Mouse (Mus musculus) neural tube, embryonic 11.5 days (tissue): ENCODE data around the gene Cbr3. TPM values are rescaled to one million over a fixed set of nuclear protein-coding genes. Genes with fewer than 3 reads are reported as not detected.
"Not testable (repeated sequence)": the region's sequence is repeated elsewhere in the genome, so short reads cannot be mapped to it uniquely, and the experiment has no call there.

Experiments
- ATAC-seq: fragments of 200-750 bp; cut with Nextera tagmentation; 2 replicates; pipeline ENCODE4 v1.8.0; 2017; ENCODE audit warnings: moderate number of reproducible peaks, mild to moderate bottlenecking, moderate TSS enrichment, moderate library complexity; ENCODE audit not compliant: insufficient read depth, low FRiP score, low TSS enrichment
- DNase-seq: peaks from one replicate; pipeline ENCODE4 v3.0.0-alpha.2; 2015; ENCODE audit warnings: low spot score
- H3K27ac ChIP-seq: fragments of 300-500 bp; sonication (generic); 2 replicates; pipeline ENCODE4 v1.5.1; 2014; ENCODE audit warnings: low read depth, mild to moderate bottlenecking, low read length
- H3K27me3 ChIP-seq: fragments of 300-500 bp; sonication (generic); 2 replicates; pipeline ENCODE4 v1.6.1; 2014; ENCODE audit warnings: mild to moderate bottlenecking, low read length, mixed read lengths; ENCODE audit not compliant: control insufficient read depth, insufficient read depth
- H3K36me3 ChIP-seq: fragments of 300-500 bp; sonication (generic); 2 replicates; pipeline ENCODE4 v1.6.1; 2014; ENCODE audit warnings: mild to moderate bottlenecking, low read length, moderate library complexity, mixed read lengths; ENCODE audit not compliant: control insufficient read depth, insufficient read depth
- H3K4me1 ChIP-seq: fragments of 300-500 bp; sonication (generic); 2 replicates; pipeline ENCODE4 v1.6.1; 2014; ENCODE audit warnings: low read length, mixed read lengths; ENCODE audit not compliant: control insufficient read depth, insufficient read depth
- H3K4me2 ChIP-seq: fragments of 300-500 bp; sonication (generic); 2 replicates; pipeline ENCODE4 v1.6.1; 2014; ENCODE audit warnings: low read depth, mild to moderate bottlenecking, moderate library complexity
- H3K4me3 ChIP-seq: fragments of 300-500 bp; sonication (generic); 2 replicates; pipeline ENCODE4 v1.5.1; 2014; ENCODE audit warnings: low read depth, low read length
- H3K9ac ChIP-seq: fragments of 300-500 bp; sonication (generic); 2 replicates; pipeline ENCODE4 v1.6.1; 2014; ENCODE audit warnings: mild to moderate bottlenecking, low read length
- H3K9me3 ChIP-seq: fragments of 300-500 bp; sonication (generic); 2 replicates; pipeline ENCODE4 v1.6.1; 2016; ENCODE audit warnings: low read length; ENCODE audit not compliant: control insufficient read depth
- WGBS: fragments of 180-500 bp; shearing (Covaris S2); extraction: QIAGEN DNeasy Blood & Tissue Kit; methylation state at CpG from one replicate; pipeline ENCODE4 v1.1.7; 2014; 5-methylcytosine and 5-hydroxymethylcytosine counted together
- polyA plus RNA-seq: library from polyadenylated mRNA; unstranded; fragments of >200 nt; fragmentation: Nextera tagmentation; extraction: Ambion mirVana; gene quantifications from 2 replicates; pipeline ENCODE4 v1.2.1, GENCODE M21; 2014

The Cbr3 gene
- polyA plus RNA-seq, 1 experiment from 2014 or later: 1.7 TPM

DNA sequence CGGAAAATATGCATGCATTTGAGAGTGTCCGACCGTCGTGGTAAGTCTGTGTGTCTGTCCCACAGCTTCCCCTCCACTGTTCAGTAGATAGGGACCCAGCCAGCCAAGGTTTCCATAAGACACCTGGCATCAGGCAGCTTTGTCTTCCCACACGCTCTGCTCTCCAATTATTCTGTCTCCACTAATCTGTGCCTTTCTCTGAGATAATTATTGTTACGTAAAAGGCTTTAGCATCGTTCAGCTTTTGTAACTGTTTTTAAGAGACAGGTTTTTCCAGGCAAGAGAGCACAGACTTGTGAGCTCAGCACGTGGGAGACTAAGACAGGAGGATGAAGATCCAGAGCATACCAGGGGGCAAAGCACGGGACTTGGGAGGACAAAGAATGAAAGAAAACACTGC, 3.9 kb upstream of the Cbr3 start:
- H3K27me3 ChIP-seq: peaks cover 27% of the 10 kb centered on the region
- no peak overlapping the region for H3K4me2 ChIP-seq
- no peaks in the 10 kb centered on the region for H3K9me3 ChIP-seq
- H3K27ac ChIP-seq: no peak overlapping the region
- no peak overlapping the region for H3K4me3 ChIP-seq
- no peak for ATAC-seq
- H3K36me3 ChIP-seq: no peaks in the 10 kb centered on the region
- no peak for DNase-seq
- WGBS: 70% methylated on average over 9 of the region's 9 CpGs
- no peak overlapping the region for H3K9ac ChIP-seq
- peaks cover 7% of the 10 kb centered on the region for H3K4me1 ChIP-seq

DNA sequence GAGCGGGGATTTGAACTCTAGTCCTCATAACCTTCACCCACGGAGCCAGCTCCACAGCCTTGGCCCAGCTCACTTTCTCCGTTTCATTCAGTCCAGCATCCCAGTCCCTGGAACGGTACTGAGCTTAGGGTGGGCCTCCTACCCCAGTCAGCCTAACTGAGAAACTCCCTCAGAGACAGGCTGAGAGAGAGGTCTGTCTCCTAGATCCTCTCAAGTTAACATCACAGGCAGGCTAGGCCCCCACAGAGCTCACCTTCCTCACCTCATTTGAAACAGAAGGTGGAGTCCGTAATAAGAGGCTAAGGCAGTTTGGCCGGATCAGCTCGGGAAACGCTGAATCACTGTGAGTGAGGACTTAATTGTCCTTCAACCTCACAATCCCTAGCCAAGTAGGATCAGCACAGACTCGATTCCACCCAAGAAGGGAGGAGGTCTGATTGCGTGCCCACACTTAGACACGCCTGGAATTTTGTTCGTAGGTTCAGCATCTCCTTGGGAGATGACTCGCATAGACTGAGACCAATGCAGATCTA, 793 bp upstream of the Cbr3 start:
- H3K36me3 ChIP-seq: no peaks in the 10 kb centered on the region
- no peak overlapping the region for H3K27ac ChIP-seq
- peaks cover 39% of the 10 kb centered on the region for H3K27me3 ChIP-seq
- WGBS: 25% methylated on average over 13 of the region's 13 CpGs
- peak overlapping the region; percentile 38; the same call in 1 of the 2 replicates for H3K4me3 ChIP-seq
- peak overlapping the region; percentile 75 for H3K4me2 ChIP-seq
- ATAC-seq (no peak; the same call in 1 of the 2 replicates), DNase-seq (no peak)
- H3K9me3 ChIP-seq: no peaks in the 10 kb centered on the region
- H3K9ac ChIP-seq: no peak overlapping the region
- peaks cover 7% of the 10 kb centered on the region for H3K4me1 ChIP-seq

DNA sequence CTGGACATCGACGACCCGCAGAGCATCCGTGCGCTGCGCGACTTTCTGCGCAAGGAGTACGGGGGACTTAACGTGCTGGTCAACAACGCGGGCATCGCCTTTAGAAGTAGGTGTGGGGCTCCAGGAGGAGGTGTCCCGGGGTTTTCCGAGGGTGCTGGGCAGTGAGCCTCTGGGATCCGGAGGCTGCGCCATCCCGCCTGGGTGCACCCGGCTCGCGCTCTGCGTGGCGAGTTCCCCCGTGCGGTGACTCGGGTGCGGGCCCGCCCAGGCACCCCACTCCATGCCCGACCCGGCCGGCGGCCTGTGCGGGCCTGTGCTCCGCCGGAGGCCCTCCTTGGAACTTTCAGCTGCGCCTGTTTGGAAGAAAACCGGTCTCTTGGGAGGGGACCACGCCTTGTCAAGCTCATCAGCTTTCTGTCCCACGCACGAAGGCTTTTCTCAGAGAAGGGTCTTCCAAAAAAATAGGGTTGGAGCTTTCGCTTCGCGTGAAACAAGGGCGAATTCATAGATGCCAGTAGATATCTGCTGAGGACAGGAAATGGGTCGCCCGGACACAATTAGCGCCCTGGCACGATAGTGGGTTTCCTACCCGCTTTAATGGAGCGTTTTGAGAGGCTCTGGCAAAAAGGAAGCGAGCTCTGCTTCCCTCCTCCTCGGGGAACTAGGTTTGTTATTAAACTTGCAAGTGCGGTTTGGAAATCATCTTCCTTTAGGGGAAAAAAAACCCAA, 657 bp downstream of the Cbr3 start:
- H3K36me3 ChIP-seq: no peaks in the 10 kb centered on the region
- DNase-seq: peak; percentile 33
- H3K27ac ChIP-seq: no peak overlapping the region
- H3K4me3 ChIP-seq: peak overlapping the region; percentile 38
- H3K4me1 ChIP-seq: peaks cover 7% of the 10 kb centered on the region
- H3K4me2 ChIP-seq: peak overlapping the region; percentile 75
- no peak; the same call in 1 of the 2 replicates for ATAC-seq
- whole genome bisulfite sequencing: under 1% methylated on average over 53 of the region's 53 CpGs
- no peaks in the 10 kb centered on the region for H3K9me3 ChIP-seq
- peak overlapping the region; percentile 28 for H3K9ac ChIP-seq
- H3K27me3 ChIP-seq: peaks cover 39% of the 10 kb centered on the region

DNA sequence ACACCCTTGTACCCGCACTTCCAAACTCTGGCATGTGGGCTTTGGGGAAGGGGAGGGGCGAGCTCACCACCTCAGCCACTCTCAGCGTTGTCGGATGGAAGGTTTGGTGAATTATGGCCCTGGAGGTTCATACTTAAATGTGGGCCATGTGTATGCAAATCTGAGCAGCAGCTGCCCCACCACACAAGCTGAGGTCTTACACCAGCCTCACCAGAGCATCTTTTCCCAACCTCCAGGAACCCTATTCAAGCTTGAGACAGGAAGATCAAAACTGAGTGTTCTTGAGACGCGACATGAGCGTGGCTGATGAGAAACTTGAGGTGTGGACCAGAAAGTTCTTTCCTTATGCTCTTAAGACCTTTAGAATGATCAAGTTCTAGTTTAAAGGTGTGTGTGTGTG, 1.4 kb downstream of the Cbr3 start:
- Histone ChIP-seq H3K4me1 (peaks cover 7% of the 10 kb centered on the region), H3K27ac (no peak overlapping the region), H3K36me3 (no peaks in the 10 kb centered on the region), H3K4me2 (no peak overlapping the region), H3K9ac (no peak overlapping the region), H3K9me3 (no peaks in the 10 kb centered on the region), H3K27me3 (peaks cover 39% of the 10 kb centered on the region), H3K4me3 (no peak overlapping the region)
- ATAC-seq (no peak), DNase-seq (no peak)
- WGBS: 31% methylated on average over 7 of the region's 7 CpGs

DNA sequence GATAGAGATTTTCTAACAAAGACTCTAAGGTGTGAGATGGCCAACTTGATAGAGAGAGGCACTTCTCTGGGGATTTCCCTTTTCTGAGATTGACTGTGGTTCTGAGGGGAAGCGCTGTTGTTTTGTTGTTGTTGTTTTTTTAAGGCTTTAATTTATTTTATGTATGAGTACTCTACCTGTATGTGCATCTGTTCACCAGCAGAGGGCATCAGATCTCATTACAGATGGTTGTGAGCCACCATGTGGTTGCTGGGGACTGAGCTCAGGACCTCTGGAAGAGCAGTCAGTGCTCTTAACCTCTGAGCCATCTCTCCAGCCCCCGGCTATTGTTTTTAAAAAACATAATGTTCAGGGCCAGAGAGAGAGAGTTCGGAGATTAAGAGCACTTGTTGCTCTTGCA, 2.8 kb downstream of the Cbr3 start:
- H3K4me3 ChIP-seq, ATAC-seq, H3K9ac ChIP-seq, H3K9me3 ChIP-seq, DNase-seq, H3K4me1 ChIP-seq, H3K27ac ChIP-seq, H3K4me2 ChIP-seq, H3K36me3 ChIP-seq: not testable (repeated sequence)
- WGBS: 89% methylated on average over 3 of the region's 3 CpGs
- peaks cover 39% of the 10 kb centered on the region for H3K27me3 ChIP-seq

DNA sequence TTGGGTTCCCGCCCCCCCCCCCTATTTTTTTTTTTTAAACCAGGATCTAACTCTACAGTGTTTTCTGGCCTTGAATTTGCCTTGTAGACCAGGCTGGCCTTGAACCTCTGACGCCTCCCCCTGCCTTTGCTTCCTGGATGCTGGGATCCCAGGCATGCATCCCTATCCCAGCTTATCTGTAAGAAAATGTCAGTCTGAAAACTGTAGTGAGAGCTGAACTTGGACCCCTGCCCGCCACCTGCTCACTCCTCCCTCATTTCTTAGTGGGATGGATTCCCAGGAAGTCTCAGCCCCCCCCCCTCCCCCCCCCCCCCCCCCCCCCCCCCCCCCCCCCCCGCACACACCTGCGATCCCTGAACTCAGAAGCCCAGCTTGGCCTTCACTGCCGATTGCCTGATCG, 3.4 kb downstream of the Cbr3 start:
- peaks cover 7% of the 10 kb centered on the region for H3K4me1 ChIP-seq
- 87% methylated on average over 4 of the region's 7 CpGs for WGBS
- no peak overlapping the region for H3K4me2 ChIP-seq
- H3K27me3 ChIP-seq: peaks cover 36% of the 10 kb centered on the region
- no peak overlapping the region for H3K4me3 ChIP-seq
- H3K9me3 ChIP-seq: no peaks in the 10 kb centered on the region
- ATAC-seq (no peak), DNase-seq (no peak)
- no peaks in the 10 kb centered on the region for H3K36me3 ChIP-seq
- no peak overlapping the region for H3K9ac ChIP-seq
- no peak overlapping the region for H3K27ac ChIP-seq

DNA sequence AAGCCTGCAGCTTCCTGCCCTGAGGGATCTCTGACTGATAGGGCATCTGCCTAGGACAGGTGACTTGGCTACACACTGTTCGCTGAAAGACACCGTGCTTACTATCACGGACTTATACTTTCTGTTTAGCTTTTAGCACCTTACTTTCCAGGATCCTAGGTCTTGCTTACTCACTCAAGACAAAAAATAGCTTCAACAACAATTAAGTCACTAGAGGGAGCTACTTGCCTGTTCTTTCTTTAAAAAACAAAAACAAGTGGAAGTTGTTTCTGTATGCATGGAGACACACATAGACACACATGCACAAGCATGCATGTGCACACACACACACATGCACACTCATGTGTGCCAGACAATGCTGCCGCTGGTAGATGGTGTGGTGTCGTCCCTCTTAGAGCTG, 3.9 kb downstream of the Cbr3 start:
- DNase-seq (no peak), ATAC-seq (no peak)
- no peaks in the 10 kb centered on the region for H3K36me3 ChIP-seq
- no peak overlapping the region for H3K4me3 ChIP-seq
- no peaks in the 10 kb centered on the region for H3K9me3 ChIP-seq
- WGBS: 40% methylated on average over 5 of the region's 5 CpGs
- no peak overlapping the region for H3K9ac ChIP-seq
- peaks cover 33% of the 10 kb centered on the region for H3K27me3 ChIP-seq
- H3K4me1 ChIP-seq: peaks cover 7% of the 10 kb centered on the region
- no peak overlapping the region for H3K4me2 ChIP-seq
- H3K27ac ChIP-seq: no peak overlapping the region

DNA sequence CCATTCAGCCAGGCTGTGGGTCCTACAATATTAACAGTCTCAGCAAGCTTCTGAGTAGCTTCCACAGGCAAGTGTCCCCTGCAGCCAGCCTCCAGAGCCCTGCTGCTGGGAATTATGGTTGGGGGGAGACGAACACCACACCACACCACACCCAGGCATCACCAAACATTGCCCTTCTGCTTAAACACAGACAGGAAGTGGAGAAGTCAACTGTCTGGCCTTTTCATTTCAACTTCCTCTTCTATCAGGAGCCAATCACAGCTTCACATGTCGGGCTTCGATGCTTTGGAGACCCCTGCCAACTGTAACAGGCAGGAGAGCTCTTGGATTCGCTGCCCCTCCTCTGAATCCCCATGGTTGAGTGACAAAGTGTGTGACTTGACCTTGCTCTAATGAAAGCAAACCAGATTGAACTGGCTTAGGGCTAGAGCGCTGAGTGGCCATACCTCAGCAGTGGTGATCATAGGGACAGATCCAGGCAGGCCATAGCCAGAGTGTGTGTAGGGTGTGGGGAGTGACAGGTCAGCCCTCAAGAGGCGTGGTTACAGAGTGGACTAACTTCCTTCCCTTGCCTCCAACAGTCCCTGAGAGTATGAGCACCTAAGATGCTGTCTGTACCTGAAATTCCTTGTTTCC, 8.3 kb downstream of the Cbr3 start:
- no peak for ATAC-seq
- no peaks in the 10 kb centered on the region for H3K27me3 ChIP-seq
- 87% methylated on average over 6 of the region's 6 CpGs for whole genome bisulfite sequencing
- H3K9ac ChIP-seq: no peak overlapping the region
- no peaks in the 10 kb centered on the region for H3K36me3 ChIP-seq
- no peaks in the 10 kb centered on the region for H3K9me3 ChIP-seq
- no peaks in the 10 kb centered on the region for H3K4me1 ChIP-seq
- no peak overlapping the region for H3K27ac ChIP-seq
- no peak overlapping the region for H3K4me2 ChIP-seq
- no peak overlapping the region for H3K4me3 ChIP-seq
- DNase-seq: no peak

DNA sequence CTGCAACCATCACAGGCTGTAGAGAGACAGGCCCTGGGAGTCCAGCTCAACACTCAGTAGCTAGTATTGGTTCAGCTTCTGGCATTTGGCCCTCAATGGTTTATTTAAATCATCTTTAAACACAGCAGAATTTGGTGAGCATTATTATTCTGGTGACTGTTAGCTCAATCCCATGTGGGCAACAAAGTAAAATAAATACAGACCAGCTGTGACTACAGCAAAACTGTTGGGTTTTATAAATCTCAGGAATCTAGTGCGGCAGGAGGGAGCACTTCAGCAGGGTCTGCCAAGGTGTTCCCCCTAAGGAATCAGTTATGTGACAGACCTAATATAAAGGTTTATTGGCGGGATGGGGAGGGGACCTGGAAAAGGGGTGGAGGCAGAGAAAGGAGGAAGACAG, 9.7 kb downstream of the Cbr3 start:
- DNase-seq: no peak
- no peak overlapping the region for H3K4me3 ChIP-seq
- no peak overlapping the region for H3K4me2 ChIP-seq
- H3K9ac ChIP-seq: no peak overlapping the region
- H3K4me1 ChIP-seq: no peaks in the 10 kb centered on the region
- 50% methylated on average over 2 of the region's 2 CpGs for WGBS
- H3K27ac ChIP-seq: no peak overlapping the region
- no peaks in the 10 kb centered on the region for H3K9me3 ChIP-seq
- no peaks in the 10 kb centered on the region for H3K36me3 ChIP-seq
- H3K27me3 ChIP-seq: no peaks in the 10 kb centered on the region
- no peak for ATAC-seq
